Mouse (Mus musculus): ENCODE results near the gene Drg2. TPM values are rescaled to one million over a fixed set of nuclear protein-coding genes. Genes with fewer than 3 reads are reported as not detected.
A peak's percentile ranks its signal among the peaks of the same experiment; 100 is the strongest.

Gene Drg2
- total RNA-seq, 2 experiments from 2014 or later: 71.7 to 73.3 TPM

- no peak overlapping the region for H3K27ac ChIP-seq
- no peak for DNase-seq (ENCODE audit: extremely low spot score in 1 of 2, low spot score in 2 of 2)
- TF ChIP-seq CTCF (IDR thresholded peaks at IDR 0.05): no peak; the same call in 1 of the 2 replicates
- intact Hi-C loops (cut with DNase I): no loop called here
- no peak overlapping the region for H3K4me3 ChIP-seq
Measured at GRCm38 (mm10) chr11:60474534-60474933, 20.1 kb downstream of the Drg2 start.

- Histone ChIP-seq H3K27ac (no peak overlapping the region), H3K4me3 (no peak overlapping the region)
- DNase-seq (ENCODE audit: extremely low spot score in 1 of 2, low spot score in 2 of 2): no peak
- no peak for TF ChIP-seq CTCF (IDR thresholded peaks at IDR 0.05)
- intact Hi-C loops (cut with DNase I): no loop called here
Measured at GRCm38 (mm10) chr11:60475668-60476362, 21.4 kb downstream of the Drg2 start.

- no peak for DNase-seq (ENCODE audit: extremely low spot score in 1 of 2, low spot score in 2 of 2)
- H3K4me3 ChIP-seq: no peak overlapping the region
- no peak for TF ChIP-seq CTCF (IDR thresholded peaks at IDR 0.05)
- intact Hi-C loops (cut with DNase I): no loop called here
- H3K27ac ChIP-seq: no peak overlapping the region
Measured at GRCm38 (mm10) chr11:60478121-60478520, 23.7 kb downstream of the Drg2 start.

- no peak for TF ChIP-seq CTCF (IDR thresholded peaks at IDR 0.05)
- DNase-seq (ENCODE audit: extremely low spot score in 1 of 2, low spot score in 2 of 2): no peak
- Histone ChIP-seq H3K27ac (no peak overlapping the region), H3K4me3 (no peak overlapping the region)
- intact Hi-C loops (cut with DNase I): no loop called here
Measured at GRCm38 (mm10) chr11:60486267-60486666, 31.9 kb downstream of the Drg2 start.

GRCm38 (mm10) chr11:60492726-60493125, 38.3 kb downstream of the Drg2 start:
- no peak for DNase-seq (ENCODE audit: extremely low spot score in 1 of 2, low spot score in 2 of 2)
- Histone ChIP-seq H3K27ac (no peak overlapping the region), H3K4me3 (no peak overlapping the region)
- intact Hi-C loops (cut with DNase I): no loop called here
- no peak for TF ChIP-seq CTCF (IDR thresholded peaks at IDR 0.05)

- Histone ChIP-seq H3K27ac (no peak overlapping the region), H3K4me3 (no peak overlapping the region)
- DNase-seq (ENCODE audit: extremely low spot score in 1 of 2, low spot score in 2 of 2): no peak
- no peak; the same call in 1 of the 2 replicates for TF ChIP-seq CTCF (IDR thresholded peaks at IDR 0.05)
- intact Hi-C loops (cut with DNase I): no loop called here
Measured at GRCm38 (mm10) chr11:60495692-60496091, 41.3 kb downstream of the Drg2 start.

- Histone ChIP-seq H3K27ac (no peak overlapping the region), H3K4me3 (no peak overlapping the region)
- intact Hi-C loops (cut with DNase I): no loop called here
- no peak for DNase-seq (ENCODE audit: extremely low spot score in 1 of 2, low spot score in 2 of 2)
- TF ChIP-seq CTCF (IDR thresholded peaks at IDR 0.05): no peak
Measured at GRCm38 (mm10) chr11:60507281-60507680, 52.9 kb downstream of the Drg2 start.

- Histone ChIP-seq H3K4me3 (peak overlapping the region; percentile 11; the same call in 1 of the 2 replicates), H3K27ac (no peak overlapping the region)
- DNase-seq (ENCODE audit: extremely low spot score in 1 of 2, low spot score in 2 of 2): no peak
- TF ChIP-seq CTCF (IDR thresholded peaks at IDR 0.05): no peak
- intact Hi-C loops (cut with DNase I): no loop called here
Measured at GRCm38 (mm10) chr11:60508950-60509349, 54.6 kb downstream of the Drg2 start.

- peak overlapping the region; percentile 29 for H3K4me3 ChIP-seq
- DNase-seq (ENCODE audit: extremely low spot score in 1 of 2, low spot score in 2 of 2): no peak
- H3K27ac ChIP-seq: no peak overlapping the region
- TF ChIP-seq CTCF (IDR thresholded peaks at IDR 0.05): no peak
- intact Hi-C loops (cut with DNase I): no loop called here
Measured at GRCm38 (mm10) chr11:60509500-60509899, 55.1 kb downstream of the Drg2 start.

- intact Hi-C loops (cut with DNase I): no loop called here
- TF ChIP-seq CTCF (IDR thresholded peaks at IDR 0.05): no peak
- no peak for DNase-seq (ENCODE audit: extremely low spot score in 1 of 2, low spot score in 2 of 2)
- Histone ChIP-seq H3K4me3 (no peak overlapping the region), H3K27ac (no peak overlapping the region)
Measured at GRCm38 (mm10) chr11:60511893-60512292, 57.5 kb downstream of the Drg2 start.

GRCm38 (mm10) chr11:60512520-60512919, 58.1 kb downstream of the Drg2 start:
- H3K27ac ChIP-seq: no peak overlapping the region
- no peak for DNase-seq (ENCODE audit: extremely low spot score in 1 of 2, low spot score in 2 of 2)
- intact Hi-C loops (cut with DNase I): no loop called here
- no peak overlapping the region for H3K4me3 ChIP-seq
- peak; percentile 38 for TF ChIP-seq CTCF (IDR thresholded peaks at IDR 0.05)

- no peak for TF ChIP-seq CTCF (IDR thresholded peaks at IDR 0.05)
- Histone ChIP-seq H3K4me3 (no peak overlapping the region), H3K27ac (no peak overlapping the region)
- no peak for DNase-seq (ENCODE audit: extremely low spot score in 1 of 2, low spot score in 2 of 2)
- intact Hi-C loops (cut with DNase I): no loop called here
Measured at GRCm38 (mm10) chr11:60514941-60515340, 60.5 kb downstream of the Drg2 start.

GRCm38 (mm10) chr11:60518305-60518704, 63.9 kb downstream of the Drg2 start:
- no peak for TF ChIP-seq CTCF (IDR thresholded peaks at IDR 0.05)
- Histone ChIP-seq H3K27ac (no peak overlapping the region), H3K4me3 (no peak overlapping the region)
- no peak for DNase-seq (ENCODE audit: extremely low spot score in 1 of 2, low spot score in 2 of 2)
- intact Hi-C loops (cut with DNase I): no loop called here

Other genes starting within 250 kb of the Drg2 start
- 10 to 100 TPM; 50.1 to 66.1 TPM for gene Srebf1, start 232.0 kb upstream of the Drg2 start, total RNA-seq (2021)
- 100 to 1,000 TPM; 216 to 221 TPM for gene Tom1l2, start 101.7 kb upstream of the Drg2 start, total RNA-seq (2021)
- gene Drc3, start 101.3 kb upstream of the Drg2 start, total RNA-seq (2021): 10 to 100 TPM; 11.7 to 12.5 TPM
- 10 to 100 TPM; 52.6 to 52.7 TPM for gene Gid4, start 37.4 kb upstream of the Drg2 start, total RNA-seq (2021)
- gene Atpaf2, start 36.1 kb upstream of the Drg2 start, total RNA-seq (2021): 10 to 100 TPM; 24.6 to 32.7 TPM
- under 1 TPM; 0.11 to 0.19 TPM for gene Myo15, start 14.7 kb downstream of the Drg2 start, total RNA-seq (2021)
- 10 to 100 TPM; 56.2 to 58.2 TPM for gene Alkbh5, start 81.8 kb downstream of the Drg2 start, total RNA-seq (2021)
- 10 to 100 TPM; 37.8 to 37.9 TPM for gene Llgl1, start 245.1 kb downstream of the Drg2 start, total RNA-seq (2021)